Mouse (Mus musculus) mouse embryonic stem cell (cell line): Measurements from ENCODE around the gene Il31ra.
"Not testable (repeated sequence)": the region's sequence is repeated elsewhere in the genome, so short reads cannot be mapped to it uniquely, and the experiment has no call there.

Source experiments
- in situ Hi-C, 2 experiments: fragments of 300-500 bp; cut with MboI; formaldehyde crosslinking; loops; 1 replicate in 1 of 2; 3 replicates in 1 of 2; pipeline ENCODE4 v1.14.3; 2019 to 2020; ENCODE audit warnings: low sequenced_read_pairs in 2 of 2, low pct_unique_long_range_greater_than_20kb in 1 of 2, mixed read lengths in 1 of 2; ENCODE audit not compliant: unreplicated experiment in 1 of 2

The Il31ra gene

DNA sequence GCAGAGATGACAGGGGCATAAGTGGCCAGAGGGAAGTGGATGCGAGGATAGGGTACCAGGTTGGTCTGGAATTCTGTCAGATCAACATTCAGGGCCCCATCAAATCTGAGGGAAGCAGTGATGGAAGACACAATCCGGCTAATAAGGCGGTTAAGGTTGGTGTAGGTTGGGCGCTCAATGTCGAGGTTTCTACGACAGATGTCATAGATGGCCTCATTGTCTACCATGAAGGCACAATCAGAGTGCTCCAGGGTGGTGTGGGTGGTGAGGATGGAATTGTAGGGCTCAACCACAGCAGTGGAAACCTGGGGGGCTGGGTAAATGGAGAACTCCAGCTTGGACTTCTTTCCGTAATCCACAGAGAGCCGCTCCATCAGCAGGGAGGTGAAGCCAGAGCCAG lies at the start of gene Il31ra:
Il31ra (minus strand) TSS at position 101 of the 400 bp plus-strand sequence.
- in situ Hi-C loops: not testable (repeated sequence)

GRCm38 (mm10) chr13:112642897-112643296 lies 48.7 kb upstream of the Il31ra start:
- in situ Hi-C loops: no loop called here

DNA sequence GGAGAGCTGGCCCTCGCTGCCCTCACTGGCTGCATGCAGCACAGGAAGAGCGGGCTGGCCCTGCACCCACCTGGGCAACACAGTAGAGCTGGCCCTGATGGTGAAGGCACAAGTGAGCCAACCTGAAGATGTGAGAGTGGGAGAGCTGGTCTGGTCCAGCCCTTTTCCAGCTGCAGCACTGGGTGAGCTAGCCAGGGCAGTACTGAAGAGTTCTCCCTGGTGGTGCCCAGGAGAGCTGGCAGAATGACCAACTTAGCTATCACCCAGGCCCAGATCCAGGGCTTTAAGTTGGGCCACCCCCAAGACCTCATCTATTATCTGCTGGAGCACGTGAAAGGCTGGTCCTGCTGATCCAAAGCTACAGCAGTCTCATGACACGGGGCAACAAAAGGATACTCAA lies 45.0 kb upstream of the Il31ra start:
- in situ Hi-C loops: no loop called here

- in situ Hi-C loops: no loop called here
These were observed 42.3 kb upstream of the Il31ra start for GRCm38 (mm10) chr13:112636498-112636897.

GRCm38 (mm10) chr13:112635174-112635837 lies 41.1 kb upstream of the Il31ra start:
- in situ Hi-C loops: no loop called here

- in situ Hi-C loops: no loop called here
These were observed 31.4 kb upstream of the Il31ra start for GRCm38 (mm10) chr13:112625566-112625965.

DNA sequence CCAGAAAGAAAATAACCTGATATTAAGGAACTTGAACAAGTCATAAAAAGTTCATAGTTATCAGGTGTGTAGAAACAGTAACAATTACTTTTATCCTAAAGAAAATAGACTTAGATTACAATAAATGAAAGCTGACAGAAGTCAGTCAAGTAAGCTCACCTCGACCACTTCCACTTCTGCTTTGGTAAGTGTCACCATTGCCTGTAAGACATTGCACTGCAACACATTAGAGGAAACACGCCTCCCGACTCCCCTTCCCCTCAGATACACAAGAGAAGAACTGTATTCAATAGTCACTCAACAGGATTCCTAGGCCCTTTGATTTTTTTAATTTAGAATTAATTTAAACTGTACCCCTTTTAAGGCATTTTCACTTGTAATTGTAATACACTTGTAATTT lies 30.5 kb upstream of the Il31ra start:
- in situ Hi-C loops: no loop called here

DNA sequence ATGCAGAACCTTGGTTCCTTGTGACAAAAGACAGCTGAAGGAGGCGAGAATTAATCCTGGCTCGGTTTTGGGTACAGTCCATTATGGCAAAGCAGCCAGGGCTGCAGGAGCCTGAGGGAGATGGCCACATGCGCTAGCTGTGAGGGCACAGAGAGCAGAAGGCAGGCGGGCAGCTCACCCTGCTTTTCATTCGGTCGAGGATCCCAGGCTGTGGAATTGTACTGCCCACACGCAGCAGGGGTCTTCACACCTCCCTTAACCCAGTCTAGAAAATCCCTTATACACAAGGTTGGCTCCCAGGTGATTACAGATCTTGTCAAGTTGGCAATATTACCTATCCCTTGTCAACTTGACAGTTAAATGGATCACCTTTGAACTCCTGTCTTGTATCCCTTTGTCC lies 29.5 kb upstream of the Il31ra start:
- in situ Hi-C loops: no loop called here

GRCm38 (mm10) chr13:112621592-112621991 lies 27.4 kb upstream of the Il31ra start:
- in situ Hi-C loops: no loop called here

DNA sequence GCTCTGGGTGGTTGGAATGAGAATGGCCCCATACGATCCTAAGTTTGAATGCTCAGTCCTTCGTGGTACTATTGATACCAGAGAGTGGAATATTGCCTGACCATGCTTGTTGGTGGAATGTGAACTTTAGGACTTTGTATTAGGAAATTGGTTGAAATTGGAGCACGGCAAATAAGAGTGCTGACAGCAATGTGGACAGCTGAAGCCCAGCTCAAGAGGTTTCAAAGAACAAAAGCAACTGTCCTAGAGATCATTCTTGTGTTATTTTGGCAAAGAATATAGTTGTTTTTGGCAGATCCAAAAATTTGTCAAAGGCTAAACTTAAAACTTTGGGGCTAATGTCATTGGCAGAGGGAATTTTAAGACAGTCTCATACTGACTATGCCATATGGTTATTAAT lies 14.4 kb upstream of the Il31ra start:
- in situ Hi-C loops: loop anchor here in 1 of 2 experiments (10.0 kb wide), 1 partner anchor 54 kb away; no protein-coding TSS in a partner anchor

- in situ Hi-C loops: loop anchor here in 1 of 2 experiments (10.0 kb wide), 1 partner anchor 50 kb away; no protein-coding TSS in a partner anchor
These were observed 10.3 kb upstream of the Il31ra start for GRCm38 (mm10) chr13:112604411-112604810.

DNA sequence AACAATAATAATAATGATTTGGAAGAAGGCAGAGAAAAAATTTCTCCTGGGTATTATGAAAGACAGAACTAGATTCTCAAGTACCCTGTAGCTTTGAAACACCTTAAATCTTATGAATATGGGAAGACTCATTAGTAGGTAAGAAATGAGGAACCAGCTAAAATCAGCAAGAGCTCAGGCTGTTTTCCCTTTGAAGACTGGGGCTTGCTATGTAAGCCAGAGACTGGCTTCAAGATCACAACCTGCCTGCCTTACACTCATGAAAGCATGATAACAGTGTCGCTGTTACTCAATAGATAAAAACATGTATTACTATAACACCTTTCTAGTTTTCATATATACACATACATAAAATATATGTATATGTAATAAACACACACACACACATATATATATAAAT lies 9.7 kb upstream of the Il31ra start:
- in situ Hi-C loops: loop anchor here in 1 of 2 experiments (10.0 kb wide), 1 partner anchor 49 kb away; no protein-coding TSS in a partner anchor

DNA sequence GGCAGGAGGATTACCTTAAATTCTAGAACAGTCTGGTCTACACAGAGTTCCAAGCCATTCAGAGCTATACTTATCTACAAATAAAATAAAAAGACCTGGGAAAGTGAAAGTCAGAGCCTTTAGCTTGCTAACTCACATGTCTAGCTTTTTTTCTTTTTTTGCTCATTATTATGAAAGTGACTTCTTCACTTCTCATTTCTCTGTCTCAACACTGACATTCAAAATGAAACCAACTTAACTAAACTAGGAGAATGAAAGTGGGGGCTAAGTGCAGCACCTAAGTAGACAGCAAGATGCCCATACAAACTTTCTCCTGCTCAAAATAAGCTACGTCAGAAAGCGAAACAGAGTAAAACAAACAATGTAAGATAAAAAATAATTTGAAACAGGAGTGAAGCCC lies 8.4 kb upstream of the Il31ra start:
- in situ Hi-C loops: loop anchor here in 1 of 2 experiments (10.0 kb wide), 1 partner anchor 48 kb away; no protein-coding TSS in a partner anchor

- in situ Hi-C loops: no loop called here
These were observed 3.9 kb downstream of the Il31ra start for GRCm38 (mm10) chr13:112590254-112590653.

GRCm38 (mm10) chr13:112589625-112590024 lies 4.5 kb downstream of the Il31ra start:
- in situ Hi-C loops: no loop called here

GRCm38 (mm10) chr13:112584556-112585237 lies 9.5 kb downstream of the Il31ra start:
- in situ Hi-C loops: no loop called here

DNA sequence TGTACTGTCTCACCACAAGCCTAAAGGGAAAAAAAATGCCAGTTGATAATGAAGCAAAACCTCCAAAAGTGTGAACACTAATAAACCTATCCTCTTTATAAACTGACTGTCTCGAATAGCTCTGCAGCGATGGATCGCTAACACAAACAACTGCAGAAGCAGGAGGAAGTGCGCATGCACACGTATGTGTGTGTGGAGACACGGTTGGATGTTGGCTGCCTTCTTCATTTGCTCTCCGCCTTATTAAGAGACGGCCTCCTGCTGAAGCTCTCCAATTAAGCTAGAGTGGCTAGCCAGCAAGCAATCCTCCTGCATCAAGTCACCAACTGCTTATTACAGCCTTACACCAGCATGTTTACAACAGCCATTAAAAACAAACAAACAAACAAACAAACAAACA lies 11.9 kb downstream of the Il31ra start:
- in situ Hi-C loops: no loop called here

DNA sequence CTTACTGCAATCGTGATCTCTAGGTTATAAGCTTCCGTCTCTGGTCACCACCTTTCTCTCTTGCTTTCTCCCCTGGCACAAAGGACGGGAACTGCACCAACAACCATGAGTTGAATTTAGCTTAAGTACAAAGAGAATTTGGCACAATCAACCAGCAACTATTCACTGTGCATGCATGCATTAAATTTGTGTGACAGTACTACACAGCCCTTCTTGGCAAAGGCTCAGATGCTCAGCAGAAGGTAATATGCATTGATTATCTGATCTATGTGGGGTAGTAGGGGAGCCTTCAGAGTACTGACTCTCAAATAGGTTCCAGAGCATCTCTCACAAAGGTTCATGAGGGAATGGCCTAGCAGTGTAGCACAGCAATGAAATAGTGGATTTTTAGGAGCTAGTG lies 12.4 kb downstream of the Il31ra start:
- in situ Hi-C loops: no loop called here

- in situ Hi-C loops: no loop called here
These were observed 13.4 kb downstream of the Il31ra start for GRCm38 (mm10) chr13:112580590-112581320.
